Mouse (Mus musculus) gonadal fat pad, adult 2 months (tissue): ENCODE measurements at regions not wholly inside any gene's neighbourhood (a gene's known extent, or its start where the extent isn't known, plus 50 kb on each side); places are given as distances from the start of the nearest gene placed in this dataset.

Source experiments
- DNase-seq: peaks from one replicate; pipeline ENCODE4 v3.0.0-alpha.2; 2012; ENCODE audit warnings: low read depth

DNA sequence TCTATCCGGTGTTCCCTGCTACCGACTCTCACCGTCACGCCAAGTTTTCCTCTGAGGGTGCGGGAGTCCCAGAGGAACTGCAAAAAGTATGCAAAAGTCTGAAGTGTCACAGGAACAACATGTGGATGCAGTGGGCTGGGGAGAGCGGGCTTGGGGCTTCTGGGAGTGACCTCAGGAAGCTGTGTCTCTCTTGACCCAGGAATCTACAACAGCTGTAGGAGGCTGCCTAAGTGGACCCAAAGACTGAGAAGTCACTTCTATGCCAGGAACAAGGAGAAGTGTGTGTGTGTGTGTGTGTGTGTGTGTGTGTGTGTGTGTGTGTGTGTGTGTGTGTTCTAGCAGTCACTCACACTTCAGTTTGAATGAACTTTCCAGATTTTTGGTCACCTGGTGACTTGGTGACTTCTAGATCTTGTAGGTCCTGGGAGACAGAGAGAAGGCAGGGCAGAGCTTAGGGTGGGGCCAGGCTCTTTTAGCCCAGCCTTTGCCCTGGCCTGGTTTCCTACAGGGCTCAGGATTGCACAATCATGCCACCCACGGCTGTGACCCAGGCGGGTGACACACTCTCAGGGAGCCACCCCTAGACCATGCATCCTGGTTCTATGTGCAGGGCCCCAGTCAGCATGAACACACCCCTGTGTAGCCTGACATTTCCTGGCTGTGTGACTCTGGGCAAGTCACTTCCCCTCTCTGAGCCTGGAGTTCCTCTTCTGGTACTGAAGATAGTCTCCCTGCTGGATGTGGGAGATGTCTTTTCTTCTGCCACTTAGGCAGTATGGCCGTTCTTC is 70.2 kb upstream of the Tmem189 start:
- no peak for DNase-seq

DNA sequence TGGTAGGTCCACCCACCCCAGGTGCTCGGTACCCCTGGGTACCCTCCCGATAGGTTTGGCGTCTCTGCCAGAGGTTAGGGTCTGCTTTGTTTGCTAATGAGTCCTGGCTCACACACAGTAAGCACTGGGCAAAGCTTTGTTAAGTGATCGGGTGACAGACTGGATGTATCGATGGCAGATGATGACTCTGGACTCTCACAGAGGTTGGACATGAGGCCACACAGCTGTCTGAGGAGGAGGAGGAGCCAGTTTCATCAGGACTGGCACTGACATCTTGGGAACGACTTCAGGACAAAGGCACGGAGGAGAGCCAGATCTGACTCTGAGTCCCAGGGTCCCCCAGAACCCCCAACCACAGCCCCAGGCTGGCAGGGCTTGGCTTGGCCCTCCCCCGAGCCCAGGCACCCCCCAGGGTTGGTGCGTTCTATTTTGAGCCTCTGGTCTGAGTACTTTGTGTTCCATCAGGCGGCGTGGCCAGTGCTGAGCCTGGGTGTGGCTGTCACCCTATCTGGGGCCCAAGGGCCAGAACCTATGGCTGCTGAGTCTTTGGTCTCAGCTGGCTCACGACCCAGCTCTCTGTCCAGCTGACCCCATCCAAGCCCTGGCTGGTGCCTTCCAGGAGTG is 67.6 kb upstream of the Tmem189 start:
- DNase-seq = no peak

GRCm38 (mm10) chr2:167756721-167757120 is 67.1 kb upstream of the Tmem189 start:
- DNase-seq = no peak

GRCm38 (mm10) chr2:167754929-167755551 is 65.4 kb upstream of the Tmem189 start:
- DNase-seq = no peak

DNA sequence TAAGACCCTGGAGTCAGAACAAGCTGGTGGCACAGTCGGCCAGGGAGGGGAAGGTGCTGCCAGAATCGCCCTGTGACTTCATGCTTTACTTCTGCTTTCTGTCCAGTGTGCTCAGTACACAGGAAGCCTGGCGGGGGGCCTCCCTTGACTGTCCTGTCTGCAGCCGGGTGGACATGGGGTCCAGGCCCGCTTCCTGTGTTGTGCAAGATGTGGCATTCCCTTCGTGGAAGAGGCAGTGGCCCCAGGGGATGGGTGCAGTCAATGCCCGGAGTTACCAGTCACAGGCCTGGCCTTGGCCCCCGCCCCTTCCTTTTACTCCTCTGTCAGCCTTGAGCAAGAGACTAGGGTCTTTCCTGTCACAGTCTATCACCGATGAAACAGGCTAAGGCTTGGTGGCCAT is 64.3 kb upstream of the Tmem189 start:
- no peak for DNase-seq

GRCm38 (mm10) chr2:167752805-167753556 is 63.4 kb upstream of the Tmem189 start:
- DNase-seq = no peak

DNA sequence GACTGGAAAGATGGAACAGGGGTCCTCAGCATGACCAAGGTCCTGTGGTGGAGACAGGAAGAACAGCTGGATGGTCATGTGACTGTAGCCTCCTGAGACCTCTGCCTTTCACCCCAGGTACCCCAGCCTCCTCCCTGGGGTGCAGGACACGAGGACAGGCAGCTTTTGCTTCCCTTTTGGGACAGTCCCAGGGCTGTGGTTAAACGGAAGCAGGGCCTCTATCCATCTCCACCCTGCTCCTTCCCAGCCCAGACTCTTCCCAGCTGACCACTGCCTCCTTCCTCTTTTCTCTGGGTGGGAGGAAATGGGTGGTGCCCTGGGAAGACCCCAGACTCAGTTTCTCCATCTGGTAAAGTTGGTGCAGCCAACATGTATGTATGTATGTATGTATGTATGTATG is 62.0 kb upstream of the Tmem189 start:
- no peak for DNase-seq

GRCm38 (mm10) chr2:167748297-167748696 is 58.7 kb upstream of the Tmem189 start:
- DNase-seq = no peak

DNA sequence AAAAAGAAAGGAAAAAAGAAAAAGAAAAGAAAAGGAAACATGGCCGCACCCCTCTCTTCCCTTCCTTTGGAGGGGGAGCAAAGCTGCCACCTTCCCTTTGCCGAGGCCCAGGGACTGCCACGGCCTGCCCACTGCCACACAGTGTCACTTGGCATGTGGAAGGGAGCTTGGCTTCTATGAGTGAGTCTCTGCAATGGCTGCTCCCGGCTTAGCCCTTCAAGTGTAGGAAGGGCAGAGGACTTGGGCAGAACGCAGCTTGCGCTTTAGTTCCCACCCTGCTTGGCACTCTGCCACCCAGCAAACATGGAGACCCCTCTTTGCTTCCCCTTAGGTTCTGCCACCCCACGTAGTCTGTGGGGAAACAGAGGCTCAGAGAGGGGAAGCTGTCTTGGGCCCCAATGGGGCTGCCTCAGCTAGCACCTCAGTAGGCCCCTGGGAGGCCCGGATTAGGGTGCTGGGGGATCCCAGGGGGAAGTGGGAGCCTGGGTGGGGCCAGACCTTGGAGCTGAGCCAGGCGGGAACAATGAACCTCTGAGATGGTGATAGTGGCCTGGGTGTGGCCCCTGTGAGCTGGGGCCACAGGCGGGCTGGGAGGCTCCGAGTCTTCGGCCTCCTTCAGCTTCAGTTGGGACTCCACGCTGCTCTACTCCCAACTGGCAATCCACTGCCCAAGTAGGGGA is 57.7 kb upstream of the Tmem189 start:
- no peak for DNase-seq

- no peak for DNase-seq
Observed at GRCm38 (mm10) chr2:167746344-167746743, 56.7 kb upstream of the Tmem189 start.

GRCm38 (mm10) chr2:167745409-167745808 is 55.8 kb upstream of the Tmem189 start:
- no peak for DNase-seq

DNA sequence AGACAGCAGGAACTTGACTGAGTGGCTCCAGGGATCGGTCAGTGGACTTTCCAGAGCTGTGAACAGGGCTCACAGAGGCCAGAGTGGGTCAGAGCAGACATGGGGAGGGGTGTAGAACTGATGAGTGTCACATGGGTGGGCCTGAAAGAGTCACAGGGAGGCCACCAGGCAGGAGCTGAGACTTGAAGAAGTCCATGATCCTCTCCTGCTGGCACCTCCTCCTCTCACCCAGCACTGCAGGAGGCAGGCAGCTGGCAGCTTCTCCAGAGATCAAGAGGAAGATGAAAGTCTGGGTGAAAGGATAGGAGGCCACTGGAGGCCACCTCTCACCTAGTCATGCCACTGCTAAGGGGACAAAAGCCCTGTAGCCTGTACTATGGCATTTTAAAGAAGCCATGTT is 54.5 kb upstream of the Tmem189 start:
- DNase-seq = no peak

GRCm38 (mm10) chr2:167742479-167742878 is 52.9 kb upstream of the Tmem189 start:
- DNase-seq = no peak

DNA sequence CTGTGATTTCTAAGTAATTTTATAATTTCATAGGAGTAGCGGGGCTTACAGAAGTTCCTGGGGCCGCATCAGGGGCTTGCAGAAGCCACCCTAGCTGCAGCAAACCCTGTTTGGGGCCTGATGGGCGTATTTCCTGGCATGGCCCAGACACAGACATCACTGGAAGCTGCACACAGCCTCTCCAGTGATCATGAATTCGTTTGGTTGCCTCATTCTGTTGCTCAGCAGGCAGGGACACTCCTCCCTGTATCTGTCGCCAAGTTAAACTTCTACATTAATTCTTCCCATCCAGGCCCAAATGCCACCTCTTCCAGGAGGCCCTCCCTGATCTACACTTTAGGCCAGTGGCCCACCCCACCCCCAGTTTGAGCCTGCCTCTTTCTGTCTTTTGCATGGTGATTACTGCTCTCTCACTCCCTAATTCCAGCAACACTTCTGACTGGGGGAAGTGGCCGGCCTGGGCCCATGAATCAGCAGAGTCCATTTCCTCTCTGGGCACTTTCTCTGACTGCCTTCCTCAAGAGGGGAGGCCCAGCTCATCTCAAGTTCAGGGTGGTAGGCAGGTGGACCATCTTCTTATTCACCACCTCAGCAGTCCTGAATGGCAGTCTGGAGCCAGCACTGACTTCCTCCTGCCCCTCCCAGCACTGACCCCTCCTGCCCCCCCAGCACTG is 51.0 kb upstream of the Tmem189 start:
- DNase-seq = no peak
